Mouse (Mus musculus) retina, adult 2 months (tissue): Measurements from ENCODE around the gene Nutf2.
"Not testable (repeated sequence)": the region's sequence is repeated elsewhere in the genome, so short reads cannot be mapped to it uniquely, and the experiment has no call there.

ENCODE experiments used
- DNase-seq: peaks from one replicate; pipeline ENCODE4 v3.0.0-alpha.2; 2012; ENCODE audit warnings: low read depth, low spot score

Nutf2 gene

DNA sequence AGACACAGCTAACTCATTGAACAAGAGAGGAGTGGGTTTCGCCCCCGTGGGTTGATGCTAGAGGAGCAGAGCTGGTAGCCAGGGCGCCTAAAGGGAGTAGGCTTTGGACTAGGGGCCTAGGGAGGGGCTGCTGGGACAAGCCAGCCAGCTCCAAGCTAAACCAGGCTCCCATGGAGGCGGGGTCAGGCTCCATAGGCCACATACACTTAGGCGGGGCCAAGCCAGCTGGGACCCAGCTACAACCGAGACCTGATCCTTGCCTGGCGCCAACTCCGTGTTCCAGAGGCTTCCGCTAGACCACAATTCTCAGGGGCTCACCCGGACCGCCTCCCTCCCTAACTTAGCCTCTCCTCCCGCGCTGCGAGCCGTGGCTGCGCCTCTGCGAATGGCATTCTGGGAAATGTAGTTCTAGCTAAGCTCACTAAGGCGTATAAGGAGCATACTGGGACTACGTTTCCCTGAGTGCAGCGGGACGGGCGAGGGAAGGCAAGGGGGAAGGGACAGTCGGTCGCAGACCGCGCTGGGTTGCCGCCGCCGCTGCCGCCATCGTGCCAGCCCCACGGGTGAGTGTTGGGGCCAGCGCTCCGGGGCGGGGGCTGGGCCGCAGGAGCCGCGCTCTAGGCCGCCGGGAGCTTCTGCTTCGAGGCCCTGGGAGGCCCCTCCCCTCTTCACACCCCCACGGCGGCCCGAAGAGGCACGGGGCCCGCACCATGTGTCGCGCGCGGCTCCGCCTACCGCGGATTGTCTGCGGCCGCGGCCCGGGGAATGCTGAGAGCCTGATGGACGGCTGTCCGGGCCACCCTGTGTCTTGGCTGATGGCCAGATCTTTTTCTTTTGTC is at the start of gene Nutf2:
Gene Nutf2, plus strand, starts transcription at position 438 of the 839 bp plus-strand sequence.
- DNase-seq, result peak; percentile 93

GRCm38 (mm10) chr8:105811061-105811460 is 49.3 kb upstream of the Nutf2 start:
- no peak for DNase-seq

DNA sequence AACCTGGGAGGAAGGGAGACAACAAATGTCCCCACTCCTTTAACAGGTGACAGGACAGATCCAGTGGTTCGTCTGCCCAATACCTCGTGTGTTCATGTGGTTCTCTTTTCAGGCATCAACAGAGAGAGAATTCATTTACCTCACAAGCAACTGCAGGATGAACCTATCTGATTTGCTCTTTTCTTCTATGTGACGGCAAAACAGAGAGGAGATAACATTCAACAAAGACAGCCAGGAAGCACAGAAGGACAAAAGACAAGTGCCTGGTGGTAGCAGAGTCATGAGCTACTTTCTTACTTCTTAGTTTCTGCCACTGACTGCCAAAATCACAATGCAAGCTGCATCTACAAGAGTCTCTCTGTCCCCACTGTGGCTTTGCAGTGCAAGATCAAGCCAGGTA is 48.8 kb upstream of the Nutf2 start:
- no peak for DNase-seq

GRCm38 (mm10) chr8:105812511-105812910 is 47.9 kb upstream of the Nutf2 start:
- no peak for DNase-seq

DNA sequence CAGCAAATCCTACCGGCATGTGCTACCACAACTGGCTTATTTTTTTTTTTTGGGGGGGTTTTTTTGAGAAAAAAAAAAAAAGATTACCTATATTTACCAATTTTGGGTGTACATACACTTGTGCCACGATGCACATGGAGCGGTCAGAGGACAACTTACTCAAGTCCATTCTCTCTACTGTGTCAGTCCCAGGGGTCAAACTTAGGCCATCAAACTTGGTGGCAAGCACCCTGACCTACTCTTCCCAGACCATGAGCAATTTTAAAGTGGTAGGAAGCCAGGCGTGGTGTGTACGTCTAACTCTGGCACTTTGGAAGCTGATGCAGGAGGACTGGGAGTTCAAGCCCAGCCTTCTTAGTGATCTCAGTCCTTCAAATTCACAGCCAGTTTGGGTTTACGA is 47.1 kb upstream of the Nutf2 start:
- DNase-seq, result no peak

DNA sequence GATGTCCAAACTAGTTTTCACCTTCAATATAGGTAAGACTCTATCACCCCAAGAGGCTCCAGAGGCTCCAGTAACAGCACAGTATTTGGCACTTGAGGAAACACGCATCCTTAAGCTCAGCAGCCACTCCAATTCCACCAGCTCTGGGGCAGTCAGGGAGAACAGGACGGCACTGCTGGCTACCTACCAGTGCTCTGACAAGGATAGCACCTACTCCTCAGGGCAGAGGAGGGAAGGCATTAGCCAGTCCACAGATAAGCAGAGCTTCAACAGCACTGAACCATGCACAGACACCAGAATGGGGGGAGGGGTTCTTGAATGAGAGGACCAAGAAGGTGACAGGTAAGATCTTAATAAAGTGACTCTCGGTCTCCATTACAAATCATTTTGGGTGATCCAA is 40.7 kb upstream of the Nutf2 start:
- DNase-seq, result no peak

- no peak for DNase-seq
Measured at GRCm38 (mm10) chr8:105820925-105821324, 39.5 kb upstream of the Nutf2 start.

GRCm38 (mm10) chr8:105825506-105825905 is 34.9 kb upstream of the Nutf2 start:
- DNase-seq, result no peak

GRCm38 (mm10) chr8:105826379-105826778 is 34.0 kb upstream of the Nutf2 start:
- DNase-seq, result no peak

- DNase-seq, result peak; percentile 96
Measured at GRCm38 (mm10) chr8:105826861-105827848, 33.2 kb upstream of the Nutf2 start, which contains the start of the genes Ranbp10 and Tsnaxip1. Gene Ranbp10 (minus strand): TSS chr8:105827350. Gene Tsnaxip1 (plus strand): TSS chr8:105827731.

- DNase-seq, result not testable (repeated sequence)
Measured at GRCm38 (mm10) chr8:105833740-105834139, 26.6 kb upstream of the Nutf2 start.

- no peak for DNase-seq
Measured at GRCm38 (mm10) chr8:105835318-105835717, 25.1 kb upstream of the Nutf2 start.

GRCm38 (mm10) chr8:105836991-105837390 is 23.4 kb upstream of the Nutf2 start:
- no peak for DNase-seq

GRCm38 (mm10) chr8:105839209-105839608 is 21.2 kb upstream of the Nutf2 start:
- DNase-seq, result no peak

- DNase-seq, result no peak
Measured at GRCm38 (mm10) chr8:105846678-105847077, 13.7 kb upstream of the Nutf2 start.

- DNase-seq, result no peak
Measured at GRCm38 (mm10) chr8:105850014-105850413, 10.4 kb upstream of the Nutf2 start.

DNA sequence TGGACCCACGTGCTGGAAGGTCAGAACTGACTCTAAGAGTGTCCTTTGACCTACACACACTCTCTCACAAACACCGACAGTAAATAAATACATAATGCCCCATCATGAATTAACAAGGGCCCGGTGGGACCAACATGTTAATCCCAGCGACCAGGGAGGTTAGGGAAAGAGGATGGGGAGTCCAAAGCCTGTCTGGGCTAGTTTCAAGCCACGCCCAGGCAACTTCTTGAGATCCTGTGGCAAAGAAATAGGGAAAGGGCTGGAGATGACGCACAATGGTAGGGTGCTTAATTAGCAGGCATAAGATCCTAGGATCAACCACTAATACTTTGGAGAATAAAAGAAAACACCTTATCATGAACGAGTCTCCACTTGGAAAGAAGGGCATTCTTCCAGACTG is 9.8 kb upstream of the Nutf2 start:
- DNase-seq, result no peak

DNA sequence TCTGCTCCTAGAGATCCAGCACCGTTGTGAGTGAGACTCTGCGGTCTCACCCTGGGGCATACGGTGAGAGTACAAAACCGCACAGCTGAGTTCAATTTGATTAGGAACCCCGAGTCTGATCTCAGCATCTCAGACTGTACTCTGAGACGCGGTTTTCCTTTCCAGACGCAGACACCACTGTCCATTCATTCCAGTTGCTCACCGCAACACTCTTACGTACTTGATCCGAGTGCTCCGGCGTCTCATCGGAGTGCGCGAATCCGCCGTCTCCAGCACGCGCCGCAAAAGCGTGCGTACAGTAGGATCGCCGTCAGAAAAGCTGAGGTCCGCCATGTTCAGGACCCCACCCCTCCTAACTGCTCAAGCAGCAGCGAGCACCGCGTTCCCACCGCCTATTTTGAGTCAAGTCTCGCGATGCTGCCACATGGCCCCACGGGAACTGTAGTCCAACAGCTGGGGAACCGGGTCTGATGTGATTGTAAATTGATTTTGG is 8.7 kb upstream of the Nutf2 start:
- DNase-seq, result no peak

- DNase-seq, result no peak
Measured at GRCm38 (mm10) chr8:105852146-105852729, 8.1 kb upstream of the Nutf2 start.

DNA sequence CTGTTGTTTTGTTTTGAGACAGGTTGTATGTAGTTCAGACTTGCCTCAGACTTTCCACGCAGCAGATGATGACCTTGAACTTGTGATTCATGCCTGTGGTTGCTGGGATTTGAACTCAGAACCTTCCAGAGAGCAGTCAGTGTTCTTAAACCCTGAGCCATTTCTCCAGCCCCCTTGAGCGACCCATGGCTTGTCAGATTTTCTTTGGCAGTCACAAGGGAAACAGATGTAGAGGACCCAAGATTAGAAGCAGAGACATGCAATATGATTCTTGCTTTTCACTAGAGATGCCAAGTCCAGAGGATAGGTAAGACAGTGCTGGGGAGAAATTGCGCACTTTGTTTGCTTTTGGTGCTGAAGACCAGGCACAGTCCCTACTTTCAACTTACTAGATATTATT is 7.2 kb upstream of the Nutf2 start, which contains the start of gene Cenpt:
Gene Cenpt, minus strand, starts transcription at position 101 of the 400 bp plus-strand sequence.
- no peak for DNase-seq

DNA sequence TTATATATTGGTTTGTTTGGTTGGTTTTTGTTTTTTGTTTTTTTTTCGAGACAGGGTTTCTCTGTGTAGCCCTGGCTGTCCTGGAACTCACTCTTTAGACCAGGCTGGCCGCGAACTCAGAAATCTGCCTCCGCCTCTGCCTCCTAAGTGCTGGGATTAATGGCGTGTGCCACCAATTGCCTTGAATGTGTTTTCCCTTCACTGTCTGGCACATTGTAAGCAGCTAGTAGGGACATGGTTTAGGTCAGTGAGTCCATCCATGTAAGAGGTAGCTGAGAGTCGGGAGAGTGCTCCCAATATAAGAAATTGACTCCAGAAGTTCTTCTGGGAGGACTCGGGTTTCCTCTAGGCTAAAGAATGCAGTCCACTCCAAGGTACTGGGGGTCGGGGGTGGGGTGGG is 6.1 kb upstream of the Nutf2 start:
- no peak for DNase-seq
